Mouse (Mus musculus) limb, embryonic 14.5 days (tissue): ENCODE data around the gene Alg2. TPM values are rescaled to one million over a fixed set of nuclear protein-coding genes. Genes with fewer than 3 reads are reported as not detected.

Experiments used
- ATAC-seq: fragments of 200-750 bp; cut with Nextera tagmentation; 2 replicates; pipeline ENCODE4 v1.8.0; 2017; ENCODE audit warnings: low read depth, moderate number of reproducible peaks, moderate TSS enrichment; ENCODE audit not compliant: low FRiP score
- DNase-seq: peaks from one replicate; pipeline ENCODE4 v3.0.0-alpha.2; 2015; ENCODE audit warnings: low spot score
- H3K27ac ChIP-seq: fragments of 300-500 bp; sonication (generic); replicated peaks from 2 replicates; pipeline ENCODE4 v1.5.1; 2014; ENCODE audit warnings: low read depth, mild to moderate bottlenecking, low read length, moderate library complexity, mixed read lengths
- H3K27me3 ChIP-seq: fragments of 300-500 bp; sonication (generic); 2 replicates; pipeline ENCODE4 v1.6.1; 2014; ENCODE audit warnings: low read length, mixed read lengths; ENCODE audit not compliant: control insufficient read depth, insufficient read depth
- H3K36me3 ChIP-seq: fragments of 300-500 bp; sonication (generic); 2 replicates; pipeline ENCODE4 v1.6.1; 2014; ENCODE audit warnings: mild to moderate bottlenecking, low read length, moderate library complexity, mixed read lengths; ENCODE audit not compliant: control insufficient read depth, insufficient read depth
- H3K4me1 ChIP-seq: fragments of 300-500 bp; sonication (generic); 2 replicates; pipeline ENCODE4 v1.6.1; 2014; ENCODE audit warnings: antibody characterized with exemption, low read length, mixed read lengths; ENCODE audit not compliant: control insufficient read depth, insufficient read depth
- H3K4me2 ChIP-seq: fragments of 300-500 bp; sonication (generic); replicated peaks from 2 replicates; pipeline ENCODE4 v1.6.1; 2014; ENCODE audit warnings: low read depth, mild to moderate bottlenecking, low read length, moderate library complexity; ENCODE audit not compliant: severe bottlenecking
- H3K4me3 ChIP-seq: fragments of 300-500 bp; sonication (generic); replicated peaks from 2 replicates; pipeline ENCODE4 v1.5.1; 2014; ENCODE audit warnings: low read length
- H3K9ac ChIP-seq: fragments of 300-500 bp; sonication (generic); 2 replicates; pipeline ENCODE4 v1.6.1; 2014; ENCODE audit warnings: mild to moderate bottlenecking, low read depth, low read length, moderate library complexity; ENCODE audit not compliant: severe bottlenecking
- H3K9me3 ChIP-seq: fragments of 300-500 bp; sonication (generic); 2 replicates; pipeline ENCODE4 v1.6.1; 2016; ENCODE audit warnings: low read length; ENCODE audit not compliant: control insufficient read depth
- POLR2A ChIP-seq: fragments of 200-500 bp; IDR thresholded peaks from 2 replicates; pipeline ENCODE4 v1.8.0; 2012; ENCODE audit warnings: inconsistent platforms, mild to moderate bottlenecking, moderate library complexity, borderline replicate concordance; ENCODE audit not compliant: insufficient read depth, insufficient read length; ENCODE audit errors: extremely low read depth
- WGBS: fragments of 180-500 bp; shearing (Covaris S2); extraction: QIAGEN DNeasy Blood & Tissue Kit; methylation state at CpG from one replicate; pipeline ENCODE4 v1.1.7; 2014; 5-methylcytosine and 5-hydroxymethylcytosine counted together
- polyA plus RNA-seq, 2 experiments: library from polyadenylated mRNA; depleted of rRNA in 1 of 2; stranded (reverse) in 1 of 2; unstranded in 1 of 2; fragments of >200 nt; fragmentation: Nextera tagmentation in 1 of 2; extraction: Ambion mirVana in 1 of 2; gene quantifications; 2 replicates each; pipeline versions ENCODE4 v1.2.1 to v1.2.3; 2012 to 2014

The Alg2 gene
- polyA plus RNA-seq, 2 experiments = 37.3 to 68.1 TPM

DNA sequence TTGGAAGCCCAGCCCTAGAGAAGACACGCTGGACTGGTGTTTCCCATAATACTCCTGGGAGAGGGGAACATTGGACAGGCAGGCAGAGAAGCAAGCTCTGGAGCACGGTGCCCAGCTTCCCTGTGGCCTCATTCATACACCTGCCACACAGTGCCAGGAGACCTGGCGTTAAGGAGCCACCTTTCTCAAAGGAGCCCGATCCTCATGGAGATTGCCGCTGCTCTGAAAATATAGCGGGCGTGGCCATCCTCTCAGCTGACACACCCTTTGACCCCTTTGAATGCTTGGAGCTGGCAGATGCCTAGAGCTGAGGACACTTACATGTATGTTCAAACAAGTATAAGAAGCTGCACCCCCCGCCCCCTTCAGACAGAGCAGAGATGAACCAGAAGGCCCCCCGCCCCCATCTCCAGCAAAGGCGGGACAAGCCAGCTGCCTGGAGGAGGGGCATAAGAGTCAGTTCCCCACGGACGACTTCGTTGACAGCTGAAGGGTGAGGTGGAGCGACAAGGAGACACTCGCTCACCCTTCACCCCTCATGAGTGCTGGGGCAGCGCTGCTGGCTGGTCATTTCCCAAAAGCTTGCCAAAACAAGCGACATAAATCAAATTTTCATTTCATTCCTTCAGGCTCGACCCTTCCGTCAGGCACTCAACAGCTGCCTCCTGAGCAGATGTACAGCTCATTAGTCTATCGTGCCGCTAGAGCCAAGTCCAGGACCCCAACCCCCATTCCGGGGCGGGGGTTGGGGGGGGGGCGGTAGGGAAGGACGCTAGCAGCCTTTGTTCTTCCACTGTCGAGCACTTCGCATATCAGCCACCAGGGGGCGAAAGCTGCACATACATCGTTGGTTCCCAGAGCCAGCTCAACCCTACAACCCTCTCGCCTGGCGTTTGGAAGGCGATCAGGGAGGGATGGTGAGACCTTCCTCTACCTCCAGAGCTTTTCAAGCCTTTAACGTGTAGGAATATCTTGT is 36.5 kb downstream of the Alg2 start:
- peak overlapping the region; percentile 61 for H3K27ac ChIP-seq
- peak; percentile 91 for ATAC-seq

DNA sequence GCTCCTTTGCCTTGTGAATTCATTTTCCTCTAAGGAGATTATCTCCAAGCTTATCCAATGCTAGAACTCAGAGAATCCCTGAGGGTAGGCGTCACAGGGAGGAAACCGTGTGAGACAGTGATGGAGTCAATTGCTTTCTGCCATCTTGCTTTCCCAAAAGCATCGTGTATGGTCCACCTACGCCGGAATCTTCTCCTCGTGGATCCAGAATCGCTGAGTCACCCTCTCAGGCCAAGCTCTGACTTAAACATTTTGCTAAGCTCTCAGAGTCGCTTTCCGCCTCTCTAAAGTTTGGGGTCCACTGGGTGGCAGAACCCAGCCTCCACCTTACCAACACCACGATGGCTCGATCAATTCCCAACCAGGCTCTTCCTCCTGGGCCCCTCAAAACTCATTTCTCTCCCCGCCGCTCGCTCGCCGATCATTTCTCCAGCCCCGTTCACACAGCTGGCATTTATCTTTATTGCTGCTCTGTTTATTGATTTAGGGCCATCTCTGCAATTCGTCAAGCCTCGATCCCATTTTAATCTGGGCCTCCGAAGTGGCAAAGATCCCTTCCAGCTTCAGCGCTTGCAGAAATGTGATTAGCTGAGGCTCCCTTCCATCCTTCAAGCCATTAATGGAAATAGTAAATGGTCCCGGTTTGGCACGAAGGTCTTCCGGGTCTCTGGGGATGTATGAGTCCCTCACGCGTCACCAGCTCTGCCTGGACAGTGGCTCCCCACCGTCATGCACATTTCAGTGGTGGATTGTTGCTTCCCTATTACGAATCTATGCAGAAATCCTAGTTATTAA is 38.4 kb downstream of the Alg2 start:
- ATAC-seq (no peak), DNase-seq (no peak)
- no peak for TF ChIP-seq POLR2A
- 41% methylated on average over 28 of the region's 28 CpGs for WGBS
- Histone ChIP-seq H3K4me3 (no peak overlapping the region), H3K9ac (no peak overlapping the region), H3K27ac (no peak overlapping the region), H3K36me3 (no peaks in the 10 kb centered on the region), H3K4me2 (peak overlapping the region; percentile 16; the same call in 1 of the 2 replicates), H3K9me3 (no peaks in the 10 kb centered on the region), H3K27me3 (no peaks in the 10 kb centered on the region), H3K4me1 (peaks cover 12% of the 10 kb centered on the region; the same call in 1 of the 2 replicates)

More for the DNA sequence above, 36.5 kb downstream of the Alg2 start:
- peak; percentile 96 for DNase-seq
- Histone ChIP-seq H3K36me3 (no peaks in the 10 kb centered on the region), H3K4me1 (peaks cover 12% of the 10 kb centered on the region; the same call in 1 of the 2 replicates), H3K27me3 (no peaks in the 10 kb centered on the region), H3K4me3 (peak overlapping the region; percentile 58), H3K9me3 (no peaks in the 10 kb centered on the region), H3K4me2 (peak overlapping the region; percentile 98), H3K9ac (peak overlapping the region; percentile 86)
- WGBS = under 1% methylated on average over 33 of the region's 33 CpGs
- 0 out of 2 replicates have a peak, but pooled peaks have one; percentile 31 for TF ChIP-seq POLR2A

DNA sequence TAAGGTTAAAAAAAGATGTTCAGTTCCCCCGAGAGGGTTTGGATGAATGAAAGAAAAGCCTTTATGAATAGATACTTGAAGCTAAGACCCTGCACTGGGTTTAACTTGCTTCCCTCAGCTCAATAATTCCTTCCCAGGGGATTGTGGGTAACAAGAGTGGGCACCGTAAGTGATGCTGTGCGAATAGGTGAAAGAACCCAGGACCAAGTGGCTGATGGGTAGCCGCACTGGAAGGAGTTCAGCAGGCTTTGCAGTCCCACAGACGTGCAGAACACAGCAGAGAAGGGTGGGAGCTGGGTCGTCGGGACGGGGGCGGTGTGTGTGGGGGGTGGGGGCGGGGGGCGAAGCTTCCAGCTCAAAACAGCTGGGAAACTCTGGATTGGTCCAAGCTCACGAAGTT is 39.0 kb downstream of the Alg2 start:
- no peak for TF ChIP-seq POLR2A
- no peaks in the 10 kb centered on the region for H3K36me3 ChIP-seq
- no peak overlapping the region for H3K27ac ChIP-seq
- no peaks in the 10 kb centered on the region for H3K27me3 ChIP-seq
- DNase-seq = no peak
- no peak overlapping the region for H3K4me2 ChIP-seq
- 69% methylated on average over 12 of the region's 12 CpGs for WGBS
- H3K4me1 ChIP-seq = peaks cover 12% of the 10 kb centered on the region; the same call in 1 of the 2 replicates
- H3K4me3 ChIP-seq = no peak overlapping the region
- no peak for ATAC-seq
- H3K9me3 ChIP-seq = no peaks in the 10 kb centered on the region
- H3K9ac ChIP-seq = no peak overlapping the region

DNA sequence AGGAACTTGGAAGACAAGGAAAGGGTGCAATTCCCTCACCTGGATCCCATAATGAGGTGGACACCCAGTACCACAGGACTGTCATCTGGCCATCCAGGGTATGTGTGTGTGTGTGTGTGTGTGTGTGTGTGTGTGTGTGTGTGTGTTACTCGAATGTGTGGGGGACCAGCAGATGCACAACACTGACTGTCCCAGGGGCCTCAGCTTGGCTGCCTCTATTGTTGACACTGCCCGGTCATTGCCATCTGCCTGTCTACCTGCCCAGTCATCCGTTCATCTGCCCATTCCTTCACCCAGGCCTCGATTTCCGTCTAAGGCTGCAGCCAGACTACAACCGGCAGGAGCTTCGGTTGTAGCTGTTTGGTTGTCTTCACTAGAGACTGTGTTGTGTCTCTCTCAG is 41.4 kb downstream of the Alg2 start:
- Histone ChIP-seq H3K4me1 (peaks cover 12% of the 10 kb centered on the region; the same call in 1 of the 2 replicates), H3K27me3 (no peaks in the 10 kb centered on the region), H3K27ac (no peak overlapping the region), H3K9me3 (no peaks in the 10 kb centered on the region), H3K4me2 (no peak overlapping the region), H3K4me3 (no peak overlapping the region), H3K36me3 (no peaks in the 10 kb centered on the region), H3K9ac (no peak overlapping the region)
- ATAC-seq (no peak), DNase-seq (no peak)
- 91% methylated on average over 6 of the region's 7 CpGs for WGBS
- no peak for TF ChIP-seq POLR2A

DNA sequence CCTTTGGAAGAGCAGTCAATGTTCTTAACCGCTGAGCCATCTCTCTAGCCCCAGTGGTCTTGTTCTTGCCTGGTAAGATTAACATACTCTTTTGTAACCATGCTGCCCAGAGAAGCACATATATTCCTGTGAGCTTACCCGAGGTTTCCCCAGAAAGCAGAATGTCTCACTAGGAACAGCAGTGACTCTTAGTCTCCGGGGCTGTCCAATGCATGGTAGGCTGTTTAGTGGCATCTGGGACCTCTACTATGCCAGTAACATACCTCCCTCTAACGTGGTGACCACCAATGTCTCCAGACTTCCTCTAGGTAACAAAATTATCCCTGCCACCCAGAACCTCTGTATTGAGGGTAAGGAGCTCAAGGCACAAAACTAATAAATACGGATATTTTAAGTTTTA is 43.1 kb downstream of the Alg2 start:
- Histone ChIP-seq H3K36me3 (no peaks in the 10 kb centered on the region), H3K4me3 (no peak overlapping the region), H3K4me1 (peaks cover 4% of the 10 kb centered on the region; the same call in 1 of the 2 replicates), H3K27ac (no peak overlapping the region), H3K4me2 (no peak overlapping the region), H3K9me3 (no peaks in the 10 kb centered on the region), H3K27me3 (no peaks in the 10 kb centered on the region), H3K9ac (no peak overlapping the region)
- DNase-seq (no peak), ATAC-seq (no peak)
- 83% methylated on average over 5 of the region's 5 CpGs for WGBS
- TF ChIP-seq POLR2A = no peak
